ENCODE assay signal across 11 mouse cellular contexts in the genomic region with DNA sequence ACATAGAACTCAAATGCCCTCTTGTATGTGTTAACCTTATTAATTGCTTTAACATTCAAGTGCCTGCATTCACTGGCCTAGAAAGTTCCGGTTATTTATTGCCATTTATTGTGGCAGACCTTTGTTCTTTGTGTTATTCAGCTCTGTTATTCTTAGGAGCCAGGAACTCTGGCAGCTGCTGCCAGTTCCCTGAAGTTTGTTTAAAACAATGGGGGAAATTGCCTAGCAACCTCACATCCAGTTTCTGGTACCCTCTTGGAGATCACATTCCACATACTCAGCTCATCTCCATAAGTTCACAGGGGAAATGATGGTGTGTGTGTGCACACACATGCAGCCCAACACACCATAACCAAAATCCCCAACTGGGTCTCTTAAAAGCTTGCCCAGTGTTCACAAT.
DNase-seq lines count a peak whose midpoint lies in the region; ATAC-seq lines count a peak whose summit lies in the region.
"Had no signal": no experiment of that assay in that cellular context is flagged by ENCODE, and none has a peak within 500 bp of the region (broad histone marks: within the 10 kb centered on the region; RNA-seq: fewer than 3 reads in every experiment).

No protein-coding gene starts in this region.

- H3K9ac ChIP-seq in forebrain, embryonic 15.5 days (replicated peaks) = no peak overlapping the region

- peak; percentile 10 for DNase-seq in left cerebral cortex, adult 11 months (ENCODE audit: low spot score)
- no peak for DNase-seq in left cerebral cortex, postnatal 10 days (ENCODE audit: extremely low spot score in 1 of 2, low spot score in 2 of 2)
- peak; percentile 12 for DNase-seq in midbrain, embryonic 10.5 days (ENCODE audit: low spot score)
- DNase-seq in retina, postnatal 1 day = peak; percentile 92
- no peak for DNase-seq in cerebellum, adult 18-20 months
- DNase-seq in cerebellum, adult 11 months = no peak
- DNase-seq in thymus, postnatal 0 days (ENCODE audit: low spot score) = no peak
- DNase-seq: cerebellum, adult 8-10 months had no signal

- intact Hi-C loops in left cerebral cortex, postnatal 10 days (cut with DNase I) = no loop called here

- H3K9me3 ChIP-seq in forebrain, embryonic 15.5 days = no peaks in the 10 kb centered on the region
- H3K9me3 ChIP-seq in midbrain, embryonic 10.5 days (replicated peaks) = no peaks in the 10 kb centered on the region

- 7% methylated on average over 1 of the region's 1 CpGs for WGBS in forebrain, embryonic 15.5 days
- WGBS in midbrain, embryonic 10.5 days = 53% methylated on average over 1 of the region's 1 CpGs

- ATAC-seq in forebrain, embryonic 15.5 days (replicated peaks) = peak; percentile 74

- no peak overlapping the region for H3K4me3 ChIP-seq in forebrain, embryonic 15.5 days
- H3K4me3 ChIP-seq in midbrain, embryonic 10.5 days = no peak overlapping the region
- H3K4me3 ChIP-seq: erythroblast, embryonic 14.5 days had no signal

- H3K4me1 ChIP-seq in forebrain, embryonic 15.5 days = peaks cover 15% of the 10 kb centered on the region
- peaks cover 13% of the 10 kb centered on the region for H3K4me1 ChIP-seq in midbrain, embryonic 10.5 days

- H3K4me2 ChIP-seq in forebrain, embryonic 15.5 days (replicated peaks) = no peak overlapping the region
- H3K4me2 ChIP-seq: liver, embryonic 11.5 days had no signal

- H3K27ac ChIP-seq in forebrain, embryonic 15.5 days (replicated peaks) = no peak overlapping the region
- no peak overlapping the region for H3K27ac ChIP-seq in midbrain, embryonic 10.5 days (replicated peaks)

- H3K36me3 ChIP-seq in forebrain, embryonic 15.5 days = no peaks in the 10 kb centered on the region
- no peaks in the 10 kb centered on the region for H3K36me3 ChIP-seq in midbrain, embryonic 10.5 days

- H3K27me3 ChIP-seq in forebrain, embryonic 15.5 days = no peaks in the 10 kb centered on the region
- no peaks in the 10 kb centered on the region for H3K27me3 ChIP-seq in midbrain, embryonic 10.5 days (ENCODE audit: low read depth, poor library complexity, severe bottlenecking)

Comparison
In these comparisons a context has a peak if more than half of its experiments do, and no peak if none do; other contexts are left out.
1. DNase-seq: peak in left cerebral cortex, adult 11 months (single experiment), midbrain, embryonic 10.5 days (single experiment) and retina, postnatal 1 day (single experiment); none in left cerebral cortex, postnatal 10 days (0 of 2), cerebellum, adult 18-20 months (0 of 2), cerebellum, adult 11 months (single experiment) and thymus, postnatal 0 days (single experiment).